Comparison of ENCODE assay signal across 23 mouse cellular contexts in genomic region chr11:115885281-115885680, GRCm38 (mm10). TPM values are rescaled to one million over a fixed set of nuclear protein-coding genes. Genes with fewer than 3 reads are reported as not detected.
"Had no signal": no experiment of that assay in that cellular context is flagged by ENCODE, and none has a peak within 500 bp of the region (broad histone marks: within the 10 kb centered on the region; RNA-seq: fewer than 3 reads in every experiment).

No protein-coding gene starts in this region.

- H3K9me3 ChIP-seq: kidney, embryonic 15.5 days; limb, embryonic 12.5 days; limb, embryonic 15.5 days; liver, embryonic 13.5 days; stomach, embryonic 15.5 days had no signal

- H3K4me1 ChIP-seq: limb, embryonic 15.5 days; stomach, embryonic 15.5 days had no signal

- H3K4me3 ChIP-seq: kidney, embryonic 15.5 days; limb, embryonic 12.5 days; limb, embryonic 15.5 days; liver, embryonic 13.5 days; stomach, embryonic 15.5 days had no signal

- DNase-seq: kidney, adult 8-10 months; kidney, postnatal 10 days; kidney, postnatal 4 days; left cerebral cortex, postnatal 4 days; liver, embryonic 13.5 days; lung, adult 2 months; lung, postnatal 14 days; lung, postnatal 4 days; midbrain, embryonic 14.5 days; right cerebral cortex, postnatal 4 days; spleen, adult 18-20 months; thymus, postnatal 25 days had no signal

- H3K36me3 ChIP-seq: kidney, embryonic 15.5 days; limb, embryonic 12.5 days; limb, embryonic 15.5 days; liver, embryonic 13.5 days; stomach, embryonic 15.5 days had no signal

RNA-seq across cellular contexts. Expression of gene Smim5, which starts 14.5 kb away (rescaled TPM):
- total RNA-seq: left cerebral cortex, postnatal 4 days; midbrain, postnatal 0 days had no signal

RNA-seq across cellular contexts. Expression of gene Smim6, which starts 26.5 kb away (rescaled TPM):
- total RNA-seq: layer of hippocampus, adult 18-20 months; layer of hippocampus, postnatal 14 days; left cerebral cortex, adult 8-10 months; left cerebral cortex, postnatal 14 days; left cerebral cortex, postnatal 4 days; midbrain, postnatal 0 days had no signal
- polyA plus RNA-seq: neural tube, embryonic 11.5 days had no signal

RNA-seq across cellular contexts. Expression of gene Myo15b, which starts 27.1 kb away (rescaled TPM):
- total RNA-seq: midbrain, postnatal 0 days had no signal
- polyA plus RNA-seq: limb, embryonic 12.5 days; midbrain, embryonic 11.5 days; midbrain, embryonic 14.5 days had no signal
